Mouse (Mus musculus): Measurements from ENCODE around the gene Atl1. TPM values are rescaled to one million over a fixed set of nuclear protein-coding genes. Genes with fewer than 3 reads are reported as not detected.
A peak's percentile ranks its signal among the peaks of the same experiment; 100 is the strongest.

Gene Atl1
- polyA plus RNA-seq, 1 experiment from 2014 or later, result 2.9 TPM

DNA sequence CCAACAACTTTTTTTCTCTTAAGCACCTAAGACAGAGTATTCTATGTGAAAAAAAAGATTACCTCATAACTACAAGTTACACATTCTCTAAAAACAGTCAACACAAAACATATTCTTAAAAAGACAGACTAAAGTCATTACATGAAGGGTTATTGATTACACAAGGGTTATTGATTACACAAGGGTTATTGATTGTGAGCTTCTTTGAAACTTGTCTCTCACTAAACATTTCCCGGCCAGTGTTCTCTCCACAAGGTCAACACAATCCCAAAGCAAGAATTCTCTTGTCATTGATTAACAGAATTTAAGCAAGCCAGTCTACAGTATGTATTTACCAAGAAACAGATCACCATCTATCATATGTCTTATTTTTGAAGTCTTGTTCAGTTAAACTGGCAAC, 29.7 kb downstream of the Atl1 start:
- no peak for TF ChIP-seq CTCF (IDR thresholded peaks at IDR 0.05)
- no peak for TF ChIP-seq EP300 (IDR thresholded peaks at IDR 0.05)
- no peaks in the 10 kb centered on the region for H3K36me3 ChIP-seq (ENCODE audit: insufficient read depth, low read length)
- H3K4me3 ChIP-seq (ENCODE audit: low read depth, low read length), result no peak overlapping the region
- ATAC-seq (no peak), DNase-seq (ENCODE audit: low spot score) (no peak)
- H3K9ac ChIP-seq (replicated peaks; ENCODE audit: low read depth), result no peak overlapping the region
- H3K27ac ChIP-seq (ENCODE audit: low read length), result no peak overlapping the region
- no peak overlapping the region for H3K4me2 ChIP-seq (replicated peaks; ENCODE audit: low read depth, low read length)
- WGBS, result 57% methylated on average over 1 of the region's 1 CpGs
- H3K4me1 ChIP-seq (ENCODE audit: insufficient read depth, low read depth, low read length), result no peaks in the 10 kb centered on the region
- H3K9me3 ChIP-seq (ENCODE audit: low read length), result no peaks in the 10 kb centered on the region
- H3K27me3 ChIP-seq (replicated peaks; ENCODE audit: insufficient read depth, low read length), result no peaks in the 10 kb centered on the region

DNA sequence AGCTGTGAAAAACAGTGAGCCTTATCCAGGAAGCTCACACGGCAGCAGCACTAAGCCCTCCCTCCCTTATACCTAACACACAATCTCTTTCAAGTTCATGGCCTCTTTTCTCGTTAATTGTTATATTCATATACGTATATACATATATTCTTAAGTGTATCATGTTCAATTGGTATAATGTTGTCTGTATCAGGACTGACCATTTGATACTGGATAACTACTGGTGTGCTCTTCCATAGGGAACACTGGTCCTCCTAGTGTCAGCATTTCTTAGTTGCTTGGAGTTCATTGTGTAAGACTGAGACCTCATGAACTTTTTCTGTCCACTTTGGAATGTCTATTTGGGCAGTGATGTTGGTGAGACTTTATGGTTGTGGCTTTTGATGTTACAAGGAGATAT, 30.7 kb downstream of the Atl1 start:
- Histone ChIP-seq H3K9me3 (ENCODE audit: low read length) (no peaks in the 10 kb centered on the region), H3K4me3 (ENCODE audit: low read depth, low read length) (no peak overlapping the region), H3K4me1 (ENCODE audit: insufficient read depth, low read depth, low read length) (no peaks in the 10 kb centered on the region), H3K36me3 (ENCODE audit: insufficient read depth, low read length) (no peaks in the 10 kb centered on the region), H3K4me2 (replicated peaks; ENCODE audit: low read depth, low read length) (no peak overlapping the region), H3K27ac (ENCODE audit: low read length) (no peak overlapping the region), H3K9ac (replicated peaks; ENCODE audit: low read depth) (no peak overlapping the region), H3K27me3 (replicated peaks; ENCODE audit: insufficient read depth, low read length) (no peaks in the 10 kb centered on the region)
- WGBS, result 74% methylated on average over 3 of the region's 3 CpGs
- DNase-seq (ENCODE audit: low spot score) (no peak), ATAC-seq (no peak)
- TF ChIP-seq CTCF (IDR thresholded peaks at IDR 0.05) (no peak), EP300 (IDR thresholded peaks at IDR 0.05) (no peak)

DNA sequence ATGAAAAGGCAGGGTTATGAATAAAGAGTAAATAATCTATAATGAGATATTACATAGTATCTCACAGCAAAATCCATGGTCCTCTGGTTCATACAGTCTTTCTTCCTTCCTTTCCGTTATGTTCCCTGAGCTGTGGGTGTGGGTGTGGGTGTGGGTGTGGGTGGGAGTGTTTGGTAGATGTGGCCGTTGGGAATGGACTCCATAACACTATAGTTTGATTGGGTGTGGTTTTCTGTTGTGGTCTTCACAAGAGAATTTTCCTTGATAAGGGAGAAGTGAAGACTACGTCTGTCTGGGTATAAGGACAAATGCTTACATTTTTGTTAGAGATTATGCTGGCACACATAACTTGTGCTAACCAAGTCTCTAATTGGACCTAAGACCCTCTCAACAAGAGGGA, 31.2 kb downstream of the Atl1 start:
- no peaks in the 10 kb centered on the region for H3K27me3 ChIP-seq (replicated peaks; ENCODE audit: insufficient read depth, low read length)
- no peak overlapping the region for H3K27ac ChIP-seq (ENCODE audit: low read length)
- no peak for ATAC-seq
- TF ChIP-seq EP300 (IDR thresholded peaks at IDR 0.05), result no peak
- TF ChIP-seq CTCF (IDR thresholded peaks at IDR 0.05), result no peak
- WGBS, result 63% methylated on average over 3 of the region's 3 CpGs
- no peaks in the 10 kb centered on the region for H3K4me1 ChIP-seq (ENCODE audit: insufficient read depth, low read depth, low read length)
- no peak overlapping the region for H3K9ac ChIP-seq (replicated peaks; ENCODE audit: low read depth)
- no peaks in the 10 kb centered on the region for H3K9me3 ChIP-seq (ENCODE audit: low read length)
- H3K4me2 ChIP-seq (replicated peaks; ENCODE audit: low read depth, low read length), result no peak overlapping the region
- no peaks in the 10 kb centered on the region for H3K36me3 ChIP-seq (ENCODE audit: insufficient read depth, low read length)
- H3K4me3 ChIP-seq (ENCODE audit: low read depth, low read length), result no peak overlapping the region
- no peak for DNase-seq (ENCODE audit: low spot score)

DNA sequence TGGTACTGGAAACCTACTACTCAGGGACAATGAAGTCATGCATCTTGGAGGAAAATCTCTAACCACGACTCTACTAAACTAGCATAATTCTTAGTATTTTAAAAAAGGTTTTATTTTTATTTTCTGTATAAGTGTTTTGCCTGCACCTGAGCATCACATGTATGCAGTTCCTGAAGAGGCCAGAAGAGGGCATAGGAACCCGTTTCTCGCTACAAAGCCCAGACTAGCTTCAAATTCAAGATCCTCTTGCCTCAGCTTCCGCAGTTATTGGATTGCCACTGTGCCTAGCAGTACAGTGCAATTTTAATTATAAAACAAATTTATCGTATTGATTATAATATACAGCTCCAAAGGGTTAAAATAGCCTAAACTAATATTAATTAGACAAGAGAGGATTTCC, 31.6 kb downstream of the Atl1 start:
- Histone ChIP-seq H3K4me2 (replicated peaks; ENCODE audit: low read depth, low read length) (no peak overlapping the region), H3K9me3 (ENCODE audit: low read length) (no peaks in the 10 kb centered on the region), H3K27me3 (replicated peaks; ENCODE audit: insufficient read depth, low read length) (no peaks in the 10 kb centered on the region), H3K27ac (ENCODE audit: low read length) (no peak overlapping the region), H3K36me3 (ENCODE audit: insufficient read depth, low read length) (no peaks in the 10 kb centered on the region), H3K4me3 (ENCODE audit: low read depth, low read length) (no peak overlapping the region), H3K4me1 (ENCODE audit: insufficient read depth, low read depth, low read length) (no peaks in the 10 kb centered on the region), H3K9ac (replicated peaks; ENCODE audit: low read depth) (no peak overlapping the region)
- peak; percentile 70 for DNase-seq (ENCODE audit: low spot score)
- 10% methylated on average over 5 of the region's 5 CpGs for WGBS
- ATAC-seq, result no peak
- TF ChIP-seq CTCF (IDR thresholded peaks at IDR 0.05) (peak; percentile 81), EP300 (IDR thresholded peaks at IDR 0.05) (no peak)

DNA sequence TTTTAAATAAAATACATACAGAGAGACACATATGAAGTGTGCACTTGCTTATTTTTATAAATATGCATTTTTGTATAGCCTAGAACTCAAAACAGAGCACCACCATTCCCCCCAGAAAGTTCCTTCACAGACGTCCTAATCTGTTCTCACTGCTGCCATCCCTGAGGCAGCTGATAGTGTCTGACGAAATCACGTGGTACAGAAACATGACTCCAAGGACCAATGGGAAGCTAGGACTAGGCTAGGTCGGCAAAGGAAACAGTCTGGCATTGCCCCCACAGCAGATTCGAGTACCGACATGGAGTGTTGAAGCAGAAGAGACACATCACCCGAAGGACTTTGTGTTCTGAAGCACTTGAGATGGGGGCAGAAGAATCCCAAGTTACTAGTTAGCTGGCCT, 34.3 kb downstream of the Atl1 start:
- no peaks in the 10 kb centered on the region for H3K4me1 ChIP-seq (ENCODE audit: insufficient read depth, low read depth, low read length)
- no peak for TF ChIP-seq CTCF (IDR thresholded peaks at IDR 0.05)
- no peak for TF ChIP-seq EP300 (IDR thresholded peaks at IDR 0.05)
- H3K27me3 ChIP-seq (replicated peaks; ENCODE audit: insufficient read depth, low read length), result no peaks in the 10 kb centered on the region
- H3K9me3 ChIP-seq (ENCODE audit: low read length), result no peaks in the 10 kb centered on the region
- H3K9ac ChIP-seq (replicated peaks; ENCODE audit: low read depth), result no peak overlapping the region
- no peak for DNase-seq (ENCODE audit: low spot score)
- no peak overlapping the region for H3K4me3 ChIP-seq (ENCODE audit: low read depth, low read length)
- H3K27ac ChIP-seq (ENCODE audit: low read length), result no peak overlapping the region
- 46% methylated on average over 7 of the region's 7 CpGs for WGBS
- no peak overlapping the region for H3K4me2 ChIP-seq (replicated peaks; ENCODE audit: low read depth, low read length)
- H3K36me3 ChIP-seq (ENCODE audit: insufficient read depth, low read length), result no peaks in the 10 kb centered on the region
- ATAC-seq, result no peak

DNA sequence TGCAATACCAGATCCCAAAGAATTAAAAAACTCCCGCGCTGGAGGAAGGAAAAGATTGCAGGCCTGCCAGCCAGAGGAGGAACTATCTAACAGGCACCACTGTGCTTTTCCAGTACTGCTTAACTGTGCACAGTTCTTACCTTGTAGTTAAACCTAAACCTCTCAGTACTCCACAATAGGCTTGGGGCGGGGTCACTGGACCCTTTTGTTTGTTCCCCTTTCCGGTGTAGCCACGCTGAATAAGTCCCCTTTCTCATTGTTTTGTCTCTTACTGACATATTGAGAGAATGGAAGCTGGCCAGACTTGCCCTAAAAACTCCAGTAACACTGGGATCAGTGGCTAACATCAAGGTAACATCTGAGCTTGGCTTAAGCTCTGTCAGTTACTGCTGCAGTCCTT, 45.3 kb downstream of the Atl1 start:
- TF ChIP-seq EP300 (IDR thresholded peaks at IDR 0.05) (no peak), CTCF (IDR thresholded peaks at IDR 0.05) (no peak)
- 60% methylated on average over 5 of the region's 5 CpGs for WGBS
- no peak for DNase-seq (ENCODE audit: low spot score)
- H3K36me3 ChIP-seq (ENCODE audit: insufficient read depth, low read length), result no peaks in the 10 kb centered on the region
- no peaks in the 10 kb centered on the region for H3K27me3 ChIP-seq (replicated peaks; ENCODE audit: insufficient read depth, low read length)
- no peaks in the 10 kb centered on the region; the same call in 1 of the 2 replicates for H3K4me1 ChIP-seq (ENCODE audit: insufficient read depth, low read depth, low read length)
- no peak for ATAC-seq
- no peak overlapping the region for H3K4me2 ChIP-seq (replicated peaks; ENCODE audit: low read depth, low read length)
- H3K27ac ChIP-seq (ENCODE audit: low read length), result no peak overlapping the region
- no peak overlapping the region for H3K4me3 ChIP-seq (ENCODE audit: low read depth, low read length)
- H3K9me3 ChIP-seq (ENCODE audit: low read length), result no peaks in the 10 kb centered on the region
- H3K9ac ChIP-seq (replicated peaks; ENCODE audit: low read depth), result no peak overlapping the region

DNA sequence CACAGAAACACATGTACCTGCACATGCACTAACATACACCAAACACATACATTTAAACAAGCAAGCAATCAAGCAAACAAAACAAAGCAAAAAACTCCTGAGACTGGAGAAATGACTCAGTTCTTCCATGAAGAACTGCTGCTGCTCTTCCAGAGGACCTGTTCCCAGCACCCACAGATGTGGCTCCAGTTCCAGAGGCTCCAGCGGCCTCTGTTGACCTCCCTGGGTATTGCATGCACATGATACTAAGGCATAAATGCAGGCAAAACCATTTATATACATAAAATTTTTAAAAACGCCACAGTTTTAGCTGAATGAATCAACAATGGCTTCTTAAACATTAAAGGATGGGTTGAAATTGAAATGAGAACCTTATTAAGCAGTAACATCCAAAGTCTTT, 46.9 kb downstream of the Atl1 start:
- Histone ChIP-seq H3K4me2 (replicated peaks; ENCODE audit: low read depth, low read length) (no peak overlapping the region), H3K4me3 (ENCODE audit: low read depth, low read length) (no peak overlapping the region), H3K27ac (ENCODE audit: low read length) (no peak overlapping the region), H3K27me3 (replicated peaks; ENCODE audit: insufficient read depth, low read length) (no peaks in the 10 kb centered on the region), H3K9ac (replicated peaks; ENCODE audit: low read depth) (no peak overlapping the region), H3K9me3 (ENCODE audit: low read length) (no peaks in the 10 kb centered on the region), H3K36me3 (ENCODE audit: insufficient read depth, low read length) (no peaks in the 10 kb centered on the region), H3K4me1 (ENCODE audit: insufficient read depth, low read depth, low read length) (no peaks in the 10 kb centered on the region; the same call in 1 of the 2 replicates)
- TF ChIP-seq EP300 (IDR thresholded peaks at IDR 0.05) (no peak), CTCF (IDR thresholded peaks at IDR 0.05) (peak; percentile 13; the same call in 1 of the 2 replicates)
- no peak for DNase-seq (ENCODE audit: low spot score)
- WGBS, result 64% methylated on average over 2 of the region's 2 CpGs
- ATAC-seq, result no peak

Measured in lung, postnatal 0 days (tissue).